In genomic region chr13:97225130-97225529, GRCm38 (mm10) we compare ENCODE assay signal across 14 mouse cellular contexts. TPM values are rescaled to one million over a fixed set of nuclear protein-coding genes. Genes with fewer than 3 reads are reported as not detected.
A peak's percentile ranks its signal among the peaks of the same experiment; 100 is the strongest.
DNase-seq lines count a peak whose midpoint lies in the region; ATAC-seq and TF ChIP-seq lines count a peak whose summit lies in the region.
"Had no signal": no experiment of that assay in that cellular context is flagged by ENCODE, and none has a peak within 500 bp of the region (broad histone marks: within the 10 kb centered on the region; RNA-seq: fewer than 3 reads in every experiment).

No protein-coding gene starts in this region.

- WGBS in intestine, embryonic 14.5 days, result 54% methylated on average over 17 of the region's 17 CpGs
- 58% methylated on average over 17 of the region's 17 CpGs for WGBS in intestine, embryonic 16.5 days
- WGBS in neural tube, embryonic 13.5 days, result 71% methylated on average over 17 of the region's 17 CpGs
- WGBS in kidney, postnatal 0 days, result 24% methylated on average over 17 of the region's 17 CpGs
- WGBS in stomach, embryonic 15.5 days, result 55% methylated on average over 17 of the region's 17 CpGs
- WGBS in forebrain, embryonic 11.5 days, result 83% methylated on average over 17 of the region's 17 CpGs

- no peak for TF ChIP-seq CTCF in kidney, postnatal 0 days (IDR thresholded peaks at IDR 0.05; ENCODE audit: low read depth)

- peak overlapping the region; percentile 22 for H3K4me2 ChIP-seq in intestine, embryonic 14.5 days (ENCODE audit: low read length)
- H3K4me2 ChIP-seq in intestine, embryonic 16.5 days (ENCODE audit: low read depth, low read length), result no peak overlapping the region
- H3K4me2 ChIP-seq in neural tube, embryonic 13.5 days, result no peak overlapping the region
- H3K4me2 ChIP-seq in kidney, postnatal 0 days (ENCODE audit: low read length), result peak overlapping the region; percentile 52
- peak overlapping the region; percentile 32; the same call in 1 of the 2 replicates for H3K4me2 ChIP-seq in stomach, embryonic 15.5 days
- no peak overlapping the region for H3K4me2 ChIP-seq in forebrain, embryonic 11.5 days (ENCODE audit: low read depth, low read length, severe bottlenecking)
- H3K4me2 ChIP-seq: neural tube, embryonic 15.5 days had no signal

- H3K27me3 ChIP-seq in intestine, embryonic 14.5 days (replicated peaks; ENCODE audit: control insufficient read depth, insufficient read depth, low read length), result no peaks in the 10 kb centered on the region
- no peaks in the 10 kb centered on the region for H3K27me3 ChIP-seq in intestine, embryonic 16.5 days (replicated peaks; ENCODE audit: control insufficient read depth, insufficient read depth, low read length)
- H3K27me3 ChIP-seq in neural tube, embryonic 13.5 days, result no peaks in the 10 kb centered on the region
- H3K27me3 ChIP-seq in kidney, postnatal 0 days (ENCODE audit: insufficient read depth, low read length), result no peaks in the 10 kb centered on the region
- no peaks in the 10 kb centered on the region for H3K27me3 ChIP-seq in stomach, embryonic 15.5 days (replicated peaks)
- H3K27me3 ChIP-seq in forebrain, embryonic 11.5 days (ENCODE audit: control insufficient read depth, insufficient read depth, low read length), result no peaks in the 10 kb centered on the region
- H3K27me3 ChIP-seq: neural tube, embryonic 15.5 days had no signal

- DNase-seq in intestine, embryonic 14.5 days (ENCODE audit: low spot score), result no peak
- DNase-seq in neural tube, embryonic 10.5 days (ENCODE audit: extremely low spot score, low spot score), result no peak
- peak; percentile 53 for DNase-seq in kidney, postnatal 0 days (ENCODE audit: low spot score)
- no peak for DNase-seq in forebrain, embryonic 11.5 days (ENCODE audit: low spot score)
- DNase-seq in gastrocnemius, postnatal 4 days (ENCODE audit: low spot score in 2 of 2), result no peak
- DNase-seq: adrenal gland, postnatal 25 days; cerebellum, adult 18-20 months; gastrocnemius, postnatal 25 days had no signal

- no peaks in the 10 kb centered on the region for H3K36me3 ChIP-seq in intestine, embryonic 14.5 days (ENCODE audit: control insufficient read depth, insufficient read depth, low read length)
- no peaks in the 10 kb centered on the region for H3K36me3 ChIP-seq in intestine, embryonic 16.5 days (ENCODE audit: control insufficient read depth, insufficient read depth, low read length)
- H3K36me3 ChIP-seq in neural tube, embryonic 13.5 days, result no peaks in the 10 kb centered on the region
- no peaks in the 10 kb centered on the region for H3K36me3 ChIP-seq in kidney, postnatal 0 days (ENCODE audit: insufficient read depth, low read length)
- no peaks in the 10 kb centered on the region for H3K36me3 ChIP-seq in stomach, embryonic 15.5 days
- no peaks in the 10 kb centered on the region for H3K36me3 ChIP-seq in forebrain, embryonic 11.5 days (ENCODE audit: control insufficient read depth, insufficient read depth, low read length)
- H3K36me3 ChIP-seq: neural tube, embryonic 15.5 days had no signal

- H3K4me1 ChIP-seq in intestine, embryonic 14.5 days (replicated peaks; ENCODE audit: control insufficient read depth, insufficient read depth, low read length), result no peaks in the 10 kb centered on the region
- no peaks in the 10 kb centered on the region for H3K4me1 ChIP-seq in intestine, embryonic 16.5 days (ENCODE audit: control insufficient read depth, insufficient read depth, low read length)
- H3K4me1 ChIP-seq in neural tube, embryonic 13.5 days (replicated peaks), result peaks cover 8% of the 10 kb centered on the region; the same call in 1 of the 2 replicates
- H3K4me1 ChIP-seq in kidney, postnatal 0 days (replicated peaks; ENCODE audit: insufficient read depth, low read length), result 0 out of 2 replicates have a peak, but pooled peaks cover 3% of the 10 kb centered on the region
- H3K4me1 ChIP-seq in stomach, embryonic 15.5 days, result 0 out of 2 replicates have a peak, but pooled peaks cover 3% of the 10 kb centered on the region
- H3K4me1 ChIP-seq in forebrain, embryonic 11.5 days (replicated peaks; ENCODE audit: control insufficient read depth, insufficient read depth, low read length), result no peaks in the 10 kb centered on the region
- H3K4me1 ChIP-seq: neural tube, embryonic 15.5 days had no signal

- 0 out of 2 replicates have a peak, but pooled peaks cover 2% of the 10 kb centered on the region for H3K9me3 ChIP-seq in intestine, embryonic 14.5 days (ENCODE audit: control insufficient read depth, low read length)
- H3K9me3 ChIP-seq in intestine, embryonic 16.5 days (ENCODE audit: control insufficient read depth, low read length), result 0 out of 2 replicates have a peak, but pooled peaks cover 3% of the 10 kb centered on the region
- no peaks in the 10 kb centered on the region for H3K9me3 ChIP-seq in neural tube, embryonic 13.5 days
- no peaks in the 10 kb centered on the region for H3K9me3 ChIP-seq in kidney, postnatal 0 days (replicated peaks; ENCODE audit: low read length)
- no peaks in the 10 kb centered on the region for H3K9me3 ChIP-seq in stomach, embryonic 15.5 days
- H3K9me3 ChIP-seq in forebrain, embryonic 11.5 days (ENCODE audit: control insufficient read depth, low read length), result no peaks in the 10 kb centered on the region
- H3K9me3 ChIP-seq: neural tube, embryonic 15.5 days had no signal

- no peak overlapping the region for H3K9ac ChIP-seq in intestine, embryonic 14.5 days (ENCODE audit: low read length)
- H3K9ac ChIP-seq in intestine, embryonic 16.5 days (ENCODE audit: low read depth, low read length), result no peak overlapping the region
- H3K9ac ChIP-seq in neural tube, embryonic 13.5 days, result no peak overlapping the region
- no peak overlapping the region for H3K9ac ChIP-seq in kidney, postnatal 0 days (ENCODE audit: low read depth, low read length)
- H3K9ac ChIP-seq in stomach, embryonic 15.5 days, result no peak overlapping the region
- no peak overlapping the region for H3K9ac ChIP-seq in forebrain, embryonic 11.5 days (ENCODE audit: low read length)
- H3K9ac ChIP-seq: neural tube, embryonic 15.5 days had no signal

- no peak overlapping the region for H3K27ac ChIP-seq in intestine, embryonic 14.5 days (ENCODE audit: low read depth)
- no peak overlapping the region for H3K27ac ChIP-seq in intestine, embryonic 16.5 days (ENCODE audit: low read length)
- 0 out of 2 replicates have a peak overlapping the region, but pooled peaks have one; percentile 18 for H3K27ac ChIP-seq in neural tube, embryonic 13.5 days (replicated peaks)
- no peak overlapping the region for H3K27ac ChIP-seq in kidney, postnatal 0 days
- no peak overlapping the region for H3K27ac ChIP-seq in stomach, embryonic 15.5 days
- no peak overlapping the region for H3K27ac ChIP-seq in forebrain, embryonic 11.5 days (ENCODE audit: low read depth, low read length)
- H3K27ac ChIP-seq: neural tube, embryonic 15.5 days had no signal

- H3K4me3 ChIP-seq in intestine, embryonic 14.5 days (ENCODE audit: low read depth, low read length), result no peak overlapping the region
- H3K4me3 ChIP-seq in intestine, embryonic 16.5 days (ENCODE audit: low read length), result no peak overlapping the region
- H3K4me3 ChIP-seq in neural tube, embryonic 13.5 days, result no peak overlapping the region
- no peak overlapping the region for H3K4me3 ChIP-seq in kidney, postnatal 0 days (replicated peaks; ENCODE audit: low read depth, low read length)
- no peak overlapping the region for H3K4me3 ChIP-seq in stomach, embryonic 15.5 days (replicated peaks)
- no peak overlapping the region for H3K4me3 ChIP-seq in forebrain, embryonic 11.5 days (ENCODE audit: low read depth, low read length)
- H3K4me3 ChIP-seq: neural tube, embryonic 15.5 days had no signal

- ATAC-seq in intestine, embryonic 14.5 days (replicated peaks; ENCODE audit: low FRiP score, low TSS enrichment, low read depth), result no peak
- ATAC-seq in intestine, embryonic 16.5 days, result no peak
- ATAC-seq in neural tube, embryonic 13.5 days (ENCODE audit: low read depth), result no peak
- ATAC-seq in kidney, postnatal 0 days (replicated peaks; ENCODE audit: low FRiP score, low read depth), result no peak
- ATAC-seq in stomach, embryonic 15.5 days (ENCODE audit: insufficient read depth, low FRiP score, low read depth), result no peak
- no peak for ATAC-seq in forebrain, embryonic 11.5 days (replicated peaks; ENCODE audit: low FRiP score)
- ATAC-seq: forebrain, embryonic 14.5 days; midbrain, embryonic 16.5 days had no signal

RNA-seq across cellular contexts. Expression of gene Enc1, which starts 15.8 kb away (rescaled TPM):
- polyA plus RNA-seq in intestine, embryonic 14.5 days (2014; fragmentation: Nextera tagmentation; extraction: Ambion mirVana), result 6.6 and 8.2 TPM in 2 replicates
- 5.8 and 6.1 TPM in 2 replicates for polyA plus RNA-seq in intestine, embryonic 16.5 days (2015; fragmentation: Nextera tagmentation; extraction: Ambion mirVana)
- 54.9 and 59.5 TPM in 2 replicates for polyA plus RNA-seq in neural tube, embryonic 13.5 days (2015; fragmentation: Nextera tagmentation; extraction: Ambion mirVana)
- polyA plus RNA-seq in kidney, postnatal 0 days (2015; fragmentation: Nextera tagmentation; extraction: Ambion mirVana), result 8.1 and 9.2 TPM in 2 replicates
- polyA plus RNA-seq in stomach, embryonic 15.5 days (2015; fragmentation: Nextera tagmentation; extraction: Ambion mirVana), result 7.2 and 7.9 TPM in 2 replicates
- 17.9 and 20.8 TPM in 2 replicates for polyA plus RNA-seq in forebrain, embryonic 11.5 days (2014; fragmentation: Nextera tagmentation; extraction: Ambion mirVana)
- 10 to 100 TPM; 11.0 to 12.9 TPM for total RNA-seq in gastrocnemius, postnatal 4 days (2021)

RNA-seq across cellular contexts. Expression of gene Hexb, which starts 27.0 kb away (rescaled TPM):
- 52.4 and 56.7 TPM in 2 replicates for polyA plus RNA-seq in intestine, embryonic 14.5 days (2014; fragmentation: Nextera tagmentation; extraction: Ambion mirVana)
- polyA plus RNA-seq in intestine, embryonic 16.5 days (2015; fragmentation: Nextera tagmentation; extraction: Ambion mirVana), result 142 and 184 TPM in 2 replicates
- polyA plus RNA-seq in neural tube, embryonic 13.5 days (2015; fragmentation: Nextera tagmentation; extraction: Ambion mirVana), result 42.7 and 44.7 TPM in 2 replicates
- polyA plus RNA-seq in kidney, postnatal 0 days (2015; fragmentation: Nextera tagmentation; extraction: Ambion mirVana), result 59.0 and 63.1 TPM in 2 replicates
- 42.7 and 44.6 TPM in 2 replicates for polyA plus RNA-seq in stomach, embryonic 15.5 days (2015; fragmentation: Nextera tagmentation; extraction: Ambion mirVana)
- 20.3 and 22.2 TPM in 2 replicates for polyA plus RNA-seq in forebrain, embryonic 11.5 days (2014; fragmentation: Nextera tagmentation; extraction: Ambion mirVana)
- 10 to 100 TPM; 26.7 to 27.8 TPM for total RNA-seq in gastrocnemius, postnatal 4 days (2021)

Comparison
In these comparisons a context has a peak if more than half of its experiments do, and no peak if none do; other contexts are left out.
1. H3K4me2 ChIP-seq: peak in intestine, embryonic 14.5 days (single experiment), kidney, postnatal 0 days (single experiment) and stomach, embryonic 15.5 days (single experiment); none in intestine, embryonic 16.5 days (single experiment), neural tube, embryonic 13.5 days (single experiment) and forebrain, embryonic 11.5 days (single experiment).